Mouse (Mus musculus) spleen, adult 2 months (tissue): ENCODE measurements around the gene Myh14. TPM values are rescaled to one million over a fixed set of nuclear protein-coding genes. Genes with fewer than 3 reads are reported as not detected.

Source experiments
- DNase-seq, 2 experiments: peaks; one replicate each; pipeline versions ENCODE4 v3.0.0 to v3.0.0-alpha.2; 2012 to 2021; ENCODE audit warnings: low spot score in 2 of 2, low read depth in 1 of 2
- H3K27ac ChIP-seq: fragments of 200-500 bp; 2 replicates; pipeline ENCODE4 v1.5.1; 2012; ENCODE audit warnings: low read length, inconsistent platforms; ENCODE audit not compliant: insufficient read depth
- H3K27me3 ChIP-seq: fragments of 200-500 bp; 2 replicates; pipeline ENCODE4 v1.6.1; 2012; ENCODE audit warnings: mild to moderate bottlenecking, moderate library complexity, low read length, inconsistent platforms; ENCODE audit not compliant: control insufficient read depth, insufficient read depth
- H3K36me3 ChIP-seq: fragments of 200-500 bp; 2 replicates; pipeline ENCODE4 v1.6.1; 2012; ENCODE audit warnings: mild to moderate bottlenecking, low read length, inconsistent platforms; ENCODE audit not compliant: control insufficient read depth, insufficient read depth
- H3K4me1 ChIP-seq: fragments of 200-500 bp; 2 replicates; pipeline ENCODE4 v1.6.1; 2011; ENCODE audit warnings: inconsistent platforms; ENCODE audit not compliant: control insufficient read depth, insufficient read depth, insufficient read length
- H3K4me3 ChIP-seq: fragments of 200-500 bp; 2 replicates; pipeline ENCODE4 v1.5.1; 2011; ENCODE audit warnings: mild to moderate bottlenecking, inconsistent platforms; ENCODE audit not compliant: insufficient read depth, insufficient read length; ENCODE audit errors: extremely low read depth
- CTCF ChIP-seq: fragments of 200-500 bp; IDR thresholded peaks from 2 replicates; pipeline ENCODE4 v1.5.1; 2011; ENCODE audit warnings: mild to moderate bottlenecking, inconsistent platforms; ENCODE audit not compliant: insufficient read depth, insufficient read length, insufficient replicate concordance; ENCODE audit errors: extremely low read depth
- POLR2A ChIP-seq: fragments of 200-500 bp; IDR thresholded peaks from 2 replicates; pipeline ENCODE4 v1.6.1; 2011; ENCODE audit warnings: low read depth, low read length, inconsistent platforms
- WGBS: fragments of 180-500 bp; shearing (Covaris S2); methylation state at CpG from one replicate; pipeline ENCODE4 v1.1.7; 2018; 5-methylcytosine and 5-hydroxymethylcytosine counted together
- polyA plus RNA-seq: library from polyadenylated mRNA; depleted of rRNA; stranded (reverse); fragments of >200 nt; gene quantifications from 2 replicates; pipeline ENCODE4 v1.2.3, GENCODE M21; 2012

The Myh14 gene
- polyA plus RNA-seq, 1 experiment: 0.63 TPM

DNA sequence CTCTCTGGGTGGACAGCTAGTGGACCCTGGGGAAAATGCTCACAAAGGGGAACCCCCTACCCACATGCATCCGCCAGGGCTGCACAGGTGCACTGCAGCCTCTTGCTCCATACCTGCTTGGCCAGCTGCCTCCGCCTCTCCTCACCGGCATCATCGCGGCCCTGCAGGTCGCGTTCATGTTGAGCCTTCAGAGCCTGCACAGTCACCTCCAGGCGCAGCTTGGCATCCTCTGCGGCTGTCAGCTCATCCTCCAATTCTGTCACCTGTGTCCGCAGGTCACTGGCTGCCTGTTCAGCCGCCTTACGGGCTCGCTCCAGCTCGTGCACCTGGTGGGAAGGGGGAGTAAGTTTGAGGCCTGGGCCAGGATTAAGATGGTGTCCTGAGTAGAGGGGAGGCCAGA lies 54.7 kb downstream of the Myh14 start:
- H3K36me3 ChIP-seq: no peaks in the 10 kb centered on the region
- DNase-seq: no peak
- TF ChIP-seq CTCF: no peak
- TF ChIP-seq POLR2A: no peak
- H3K4me3 ChIP-seq: no peak overlapping the region
- no peak overlapping the region for H3K27ac ChIP-seq
- 85% methylated on average over 14 of the region's 14 CpGs for WGBS
- no peaks in the 10 kb centered on the region for H3K4me1 ChIP-seq
- H3K27me3 ChIP-seq: peaks cover 3% of the 10 kb centered on the region

DNA sequence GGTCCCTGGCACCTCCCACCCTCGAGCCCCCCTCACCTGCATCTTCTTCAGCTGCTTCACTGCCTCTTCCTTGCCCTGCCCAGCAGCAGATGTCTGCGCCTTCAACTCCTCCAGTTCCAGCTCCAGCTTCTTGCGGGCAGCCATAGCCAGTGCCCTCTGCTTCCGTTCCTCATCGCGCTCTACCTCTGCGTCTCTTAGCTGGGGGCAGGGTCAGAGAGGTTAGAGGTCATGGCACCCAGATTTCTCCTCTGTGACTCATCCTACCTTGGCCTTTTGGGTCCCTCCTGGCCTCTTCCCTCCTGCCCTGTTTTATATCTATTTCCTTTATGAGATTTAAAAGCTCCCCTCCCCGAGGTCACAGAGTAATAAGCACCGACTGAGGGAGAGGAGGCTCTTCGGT lies 55.3 kb downstream of the Myh14 start:
- no peaks in the 10 kb centered on the region for H3K36me3 ChIP-seq
- TF ChIP-seq CTCF: no peak
- no peak for TF ChIP-seq POLR2A
- peaks cover 3% of the 10 kb centered on the region for H3K27me3 ChIP-seq
- DNase-seq: no peak
- no peak overlapping the region for H3K4me3 ChIP-seq
- H3K4me1 ChIP-seq: no peaks in the 10 kb centered on the region
- H3K27ac ChIP-seq: no peak overlapping the region
- WGBS: 12% methylated on average over 10 of the region's 10 CpGs

DNA sequence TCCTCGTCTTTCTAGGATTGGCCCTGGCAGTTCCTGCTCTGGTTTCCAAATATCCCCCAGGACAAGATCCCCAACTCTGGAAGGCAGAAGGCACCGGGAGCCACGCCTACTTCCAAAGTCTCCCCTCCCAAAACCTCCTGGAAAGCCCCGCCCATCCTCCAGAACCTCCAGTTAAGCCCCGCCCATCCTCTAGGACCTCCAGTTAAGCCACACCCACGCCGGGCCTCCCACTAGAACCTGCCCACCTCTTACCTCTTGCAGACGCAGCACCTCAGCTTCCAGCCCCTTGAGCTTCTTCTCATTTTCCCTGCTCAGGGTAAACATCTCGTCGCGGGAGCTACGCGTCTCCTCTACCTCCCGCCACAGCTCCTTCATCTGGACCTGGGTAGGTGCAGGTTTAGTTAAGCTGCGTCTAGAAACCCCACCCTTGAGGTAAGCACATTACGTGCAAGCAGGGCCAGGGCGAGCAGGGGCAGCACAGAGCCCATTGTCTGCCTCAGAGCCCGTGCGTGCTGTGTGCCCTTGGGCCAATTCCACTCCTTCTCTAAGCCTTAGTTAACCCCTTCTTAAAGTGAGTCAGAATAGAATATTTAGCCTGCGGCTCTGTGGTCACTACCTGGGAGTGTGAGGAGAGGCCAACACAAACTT lies 56.5 kb downstream of the Myh14 start:
- H3K27me3 ChIP-seq: peaks cover 3% of the 10 kb centered on the region
- TF ChIP-seq POLR2A (no peak), CTCF (no peak)
- WGBS: 13% methylated on average over 20 of the region's 20 CpGs
- no peaks in the 10 kb centered on the region for H3K36me3 ChIP-seq
- H3K4me1 ChIP-seq: no peaks in the 10 kb centered on the region
- H3K4me3 ChIP-seq: no peak overlapping the region
- no peak overlapping the region for H3K27ac ChIP-seq
- no peak for DNase-seq

DNA sequence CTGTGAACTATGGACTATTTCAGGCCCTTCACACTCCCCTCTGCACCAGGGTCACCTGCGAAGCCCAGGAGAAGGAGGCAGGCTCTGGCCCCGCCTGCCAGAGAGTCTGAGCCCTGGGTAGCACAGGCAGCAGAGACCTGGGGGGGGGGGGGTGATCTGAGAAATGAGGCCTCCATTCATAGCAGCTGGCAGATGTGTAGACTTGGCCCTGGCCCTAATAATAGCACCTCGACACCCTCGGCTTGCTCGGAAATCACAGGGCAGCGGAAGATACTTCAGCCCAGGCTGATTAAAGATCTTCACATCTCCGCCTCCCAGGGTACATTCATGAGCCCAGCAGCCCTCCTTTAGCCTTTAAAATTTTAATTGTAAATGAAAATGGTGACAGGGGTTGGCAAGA lies 58.5 kb downstream of the Myh14 start:
- no peak overlapping the region for H3K27ac ChIP-seq
- TF ChIP-seq POLR2A (no peak), CTCF (no peak)
- WGBS: 67% methylated on average over 7 of the region's 7 CpGs
- no peak overlapping the region for H3K4me3 ChIP-seq
- H3K36me3 ChIP-seq: no peaks in the 10 kb centered on the region
- H3K4me1 ChIP-seq: no peaks in the 10 kb centered on the region
- DNase-seq: no peak
- H3K27me3 ChIP-seq: peaks cover 3% of the 10 kb centered on the region

DNA sequence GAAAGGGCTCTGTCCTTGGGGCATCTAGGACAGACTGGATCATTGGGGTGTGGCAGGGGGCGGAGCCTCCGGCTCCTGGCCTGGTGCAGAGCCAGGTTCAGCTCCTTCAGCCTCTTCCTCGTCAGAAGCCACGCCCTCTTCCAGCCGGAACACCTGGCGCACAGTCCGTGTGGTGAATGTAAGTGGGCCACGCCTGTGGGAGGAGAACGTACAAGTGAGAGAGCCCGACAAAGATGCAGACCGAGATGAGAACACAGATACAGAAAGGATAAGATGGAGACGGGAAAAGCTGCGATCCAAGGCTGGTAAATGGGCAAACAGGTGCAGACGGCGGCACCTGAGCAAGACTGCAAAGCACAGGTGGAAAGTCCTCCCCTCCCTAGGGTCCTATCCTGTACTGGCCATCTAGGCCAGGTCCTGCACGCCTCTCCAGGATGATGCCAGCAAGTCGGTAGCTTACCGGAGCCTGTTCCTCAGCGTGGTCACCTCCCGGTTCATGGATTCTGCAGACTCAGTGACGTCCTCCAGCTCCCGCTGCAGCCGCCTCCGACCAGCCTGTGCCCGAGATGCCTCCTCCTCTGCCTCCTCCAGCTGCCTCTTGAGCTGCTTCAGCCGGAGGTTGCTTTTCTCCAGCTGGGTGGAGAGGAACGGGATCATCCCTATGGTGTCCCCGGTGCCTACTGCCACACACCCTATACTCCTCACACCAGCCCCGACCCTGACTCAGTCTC lies 64.3 kb downstream of the Myh14 start:
- Histone ChIP-seq H3K4me1 (0 out of 2 replicates have a peak, but pooled peaks cover 2% of the 10 kb centered on the region), H3K27ac (no peak overlapping the region), H3K36me3 (no peaks in the 10 kb centered on the region), H3K4me3 (no peak overlapping the region), H3K27me3 (peaks cover 30% of the 10 kb centered on the region)
- no peak for TF ChIP-seq CTCF
- TF ChIP-seq POLR2A: no peak
- no peak for DNase-seq
- WGBS: 11% methylated on average over 29 of the region's 29 CpGs

DNA sequence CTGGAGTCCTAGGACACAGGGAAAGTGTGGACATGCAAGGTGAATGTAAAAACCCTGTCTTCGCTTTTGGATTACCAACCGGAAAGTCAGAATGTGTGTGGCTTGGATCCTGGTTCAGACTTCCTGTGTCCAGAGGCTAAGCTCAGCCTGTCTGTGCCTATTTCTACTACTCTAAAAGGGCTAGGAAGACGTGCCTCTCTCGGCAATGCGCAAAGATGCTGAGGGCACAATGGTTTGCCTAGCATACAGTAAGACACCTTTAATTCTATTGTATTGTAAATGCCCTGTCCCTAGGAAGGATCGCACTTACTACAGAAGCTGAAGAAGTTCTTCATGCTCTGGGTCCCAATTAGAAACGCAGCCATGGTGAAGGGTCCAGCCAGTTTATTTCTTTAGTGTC lies 65.2 kb downstream of the Myh14 start:
- peaks cover 30% of the 10 kb centered on the region for H3K27me3 ChIP-seq
- no peak overlapping the region for H3K4me3 ChIP-seq
- 43% methylated on average over 7 of the region's 7 CpGs for WGBS

DNA sequence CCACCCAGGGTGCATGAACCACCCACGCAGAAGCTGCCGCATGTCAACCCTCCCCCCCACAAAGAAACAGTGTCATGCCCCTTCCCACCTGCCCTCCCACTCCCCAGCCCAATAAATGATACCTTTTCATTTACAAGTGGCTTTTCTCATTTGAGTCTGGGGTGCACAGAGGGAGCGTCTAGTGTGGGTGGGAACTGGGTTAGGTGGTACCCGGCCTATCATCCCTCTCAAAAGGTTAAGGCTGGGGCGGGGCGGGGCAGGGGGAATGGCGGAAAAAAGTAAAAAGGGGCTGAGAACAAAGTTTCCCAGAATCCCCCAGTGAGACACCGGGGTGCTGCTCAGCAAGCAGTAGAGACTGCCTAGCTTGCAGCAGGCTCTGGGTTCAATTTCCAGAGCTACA lies 66.0 kb downstream of the Myh14 start:
- WGBS: 7% methylated on average over 8 of the region's 8 CpGs
- no peak overlapping the region for H3K4me3 ChIP-seq
- H3K4me1 ChIP-seq: 0 out of 2 replicates have a peak, but pooled peaks cover 2% of the 10 kb centered on the region
- peaks cover 31% of the 10 kb centered on the region for H3K27me3 ChIP-seq
- TF ChIP-seq POLR2A: no peak
- TF ChIP-seq CTCF: no peak
- no peaks in the 10 kb centered on the region for H3K36me3 ChIP-seq
- DNase-seq: no peak
- no peak overlapping the region for H3K27ac ChIP-seq

More for the DNA sequence above, 65.2 kb downstream of the Myh14 start:
- Histone ChIP-seq H3K27ac (no peak overlapping the region), H3K4me1 (0 out of 2 replicates have a peak, but pooled peaks cover 2% of the 10 kb centered on the region), H3K36me3 (no peaks in the 10 kb centered on the region)
- no peak for TF ChIP-seq POLR2A
- no peak for TF ChIP-seq CTCF
- DNase-seq: no peak
